ENCODE assay signal across 17 mouse cellular contexts in genomic region chr8:99417456-99417855, GRCm38 (mm10). TPM values are rescaled to one million over a fixed set of nuclear protein-coding genes. Genes with fewer than 3 reads are reported as not detected.
DNase-seq lines count a peak whose midpoint lies in the region; ATAC-seq and TF ChIP-seq lines count a peak whose summit lies in the region.
"Had no signal": no experiment of that assay in that cellular context is flagged by ENCODE, and none has a peak within 500 bp of the region (broad histone marks: within the 10 kb centered on the region; RNA-seq: fewer than 3 reads in every experiment).

No protein-coding gene starts in this region.

- H3K4me2 ChIP-seq in heart, embryonic 15.5 days = no peak overlapping the region
- H3K4me2 ChIP-seq in forebrain, embryonic 16.5 days (ENCODE audit: low read length) = peak overlapping the region; percentile 83
- peak overlapping the region; percentile 93 for H3K4me2 ChIP-seq in midbrain, embryonic 11.5 days

- TF ChIP-seq POLR2A in brain, embryonic 14.5 days (IDR thresholded peaks at IDR 0.05; ENCODE audit: borderline replicate concordance, extremely low read depth, insufficient read depth, insufficient read length, poor library complexity, severe bottlenecking) = no peak

- H3K27me3 ChIP-seq in heart, embryonic 15.5 days = peaks cover 53% of the 10 kb centered on the region
- H3K27me3 ChIP-seq in forebrain, embryonic 16.5 days (replicated peaks; ENCODE audit: control insufficient read depth, insufficient read depth, low read length) = no peaks in the 10 kb centered on the region
- peaks cover 2% of the 10 kb centered on the region; the same call in 1 of the 2 replicates for H3K27me3 ChIP-seq in midbrain, embryonic 11.5 days (ENCODE audit: control insufficient read depth, insufficient read depth, low read length)

- H3K4me1 ChIP-seq in heart, embryonic 15.5 days (replicated peaks) = peaks cover 19% of the 10 kb centered on the region
- H3K4me1 ChIP-seq in forebrain, embryonic 16.5 days (replicated peaks; ENCODE audit: control insufficient read depth, insufficient read depth, low read length) = peaks cover 24% of the 10 kb centered on the region
- H3K4me1 ChIP-seq in midbrain, embryonic 11.5 days (ENCODE audit: control insufficient read depth, insufficient read depth, low read length) = peaks cover 9% of the 10 kb centered on the region; the same call in 1 of the 2 replicates
- H3K4me1 ChIP-seq: liver, embryonic 13.5 days had no signal

- H3K9me3 ChIP-seq in heart, embryonic 15.5 days (replicated peaks) = no peaks in the 10 kb centered on the region
- no peaks in the 10 kb centered on the region for H3K9me3 ChIP-seq in forebrain, embryonic 16.5 days (ENCODE audit: control insufficient read depth, low read length)
- H3K9me3 ChIP-seq in midbrain, embryonic 11.5 days (ENCODE audit: control insufficient read depth, low read length) = no peaks in the 10 kb centered on the region
- H3K9me3 ChIP-seq: liver, embryonic 13.5 days had no signal

- H3K36me3 ChIP-seq in heart, embryonic 15.5 days = no peaks in the 10 kb centered on the region
- H3K36me3 ChIP-seq in forebrain, embryonic 16.5 days (ENCODE audit: control insufficient read depth, insufficient read depth) = no peaks in the 10 kb centered on the region
- no peaks in the 10 kb centered on the region for H3K36me3 ChIP-seq in midbrain, embryonic 11.5 days (ENCODE audit: control insufficient read depth, insufficient read depth, low read length)
- H3K36me3 ChIP-seq: G1E; liver, embryonic 13.5 days had no signal

- 40% methylated on average over 7 of the region's 7 CpGs for WGBS in heart, embryonic 15.5 days
- whole genome bisulfite sequencing in forebrain, embryonic 16.5 days = 15% methylated on average over 7 of the region's 7 CpGs
- 28% methylated on average over 7 of the region's 7 CpGs for WGBS in midbrain, embryonic 11.5 days

- intact Hi-C loops in heart, postnatal 25 days (cut with DNase I) = no loop called here
- intact Hi-C loops in left cerebral cortex, postnatal 10 days (cut with DNase I) = no loop called here

- no peak for DNase-seq in heart, adult 18-20 months
- DNase-seq in brain, embryonic 14.5 days (ENCODE audit: low read depth) = peak; percentile 81
- no peak for DNase-seq in midbrain, embryonic 11.5 days (ENCODE audit: low spot score, missing footprints)
- DNase-seq in frontal cortex, postnatal 36 days (ENCODE audit: low spot score in 2 of 2) = no peak
- no peak for DNase-seq in heart, postnatal 25 days (ENCODE audit: low spot score)
- no peak for DNase-seq in left cerebral cortex, postnatal 10 days (ENCODE audit: extremely low spot score in 1 of 2, low spot score in 2 of 2)
- DNase-seq: B cell, adult 2 months; cerebellum, adult 9-10 months; gastrocnemius, postnatal 14 days; kidney, adult 8-10 months; liver, embryonic 13.5 days; right cerebral cortex, postnatal 14 days; thymus, postnatal 36 days had no signal

- H3K4me3 ChIP-seq in heart, embryonic 15.5 days = 0 out of 2 replicates have a peak overlapping the region, but pooled peaks have one; percentile 56
- H3K4me3 ChIP-seq in forebrain, embryonic 16.5 days (replicated peaks; ENCODE audit: low read length) = peak overlapping the region; percentile 69
- peak overlapping the region; percentile 67; the same call in 1 of the 2 replicates for H3K4me3 ChIP-seq in midbrain, embryonic 11.5 days (ENCODE audit: low read depth, low read length)
- H3K4me3 ChIP-seq: liver, embryonic 13.5 days had no signal

- no peak for ATAC-seq in heart, embryonic 15.5 days (replicated peaks; ENCODE audit: insufficient number of reproducible peaks, insufficient read depth, low FRiP score, low read depth)
- peak; percentile 32; the same call in 1 of the 2 replicates for ATAC-seq in forebrain, embryonic 16.5 days
- no peak for ATAC-seq in midbrain, embryonic 11.5 days (ENCODE audit: low FRiP score)

- H3K9ac ChIP-seq in heart, embryonic 15.5 days = no peak overlapping the region
- H3K9ac ChIP-seq in forebrain, embryonic 16.5 days (replicated peaks; ENCODE audit: low read depth, low read length) = peak overlapping the region; percentile 67
- H3K9ac ChIP-seq in midbrain, embryonic 11.5 days (ENCODE audit: low read length) = no peak overlapping the region
- H3K9ac ChIP-seq: liver, embryonic 13.5 days had no signal

- TF ChIP-seq CTCF in brain, embryonic 14.5 days (IDR thresholded peaks at IDR 0.05; ENCODE audit: borderline replicate concordance, extremely low read depth, insufficient read depth, insufficient read length) = no peak

- no peak overlapping the region for H3K27ac ChIP-seq in heart, embryonic 15.5 days
- peak overlapping the region; percentile 25 for H3K27ac ChIP-seq in forebrain, embryonic 16.5 days (ENCODE audit: low read length)
- no peak overlapping the region for H3K27ac ChIP-seq in midbrain, embryonic 11.5 days (ENCODE audit: low read depth, low read length)
- H3K27ac ChIP-seq: liver, embryonic 13.5 days; macrophage had no signal

RNA-seq across cellular contexts. Expression of gene Cdh8, which starts 1.2 kb away (rescaled TPM):
- 1.2 and 4.2 TPM in 2 replicates for polyA plus RNA-seq in heart, embryonic 15.5 days (2015; fragmentation: Nextera tagmentation; extraction: Ambion mirVana)
- total RNA-seq in heart, adult 18-20 months (2021) = under 1 TPM; 0.46 to 0.50 TPM
- 31.7 and 46.3 TPM in 2 replicates for polyA plus RNA-seq in brain, embryonic 14.5 days (2012; rRNA removed)
- 43.1 and 51.4 TPM in 2 replicates for polyA plus RNA-seq in forebrain, embryonic 16.5 days (2015; fragmentation: Nextera tagmentation; extraction: Ambion mirVana)
- 15.6 and 16.2 TPM in 2 replicates for polyA plus RNA-seq in midbrain, embryonic 11.5 days (2014; fragmentation: Nextera tagmentation; extraction: Ambion mirVana)
- under 1 TPM; 0.34 to 0.36 TPM for total RNA-seq in heart, postnatal 25 days (2021)
- total RNA-seq in left cerebral cortex, postnatal 10 days (2021) = 100 to 1,000 TPM in 1 of 2 experiments, 10 to 100 TPM in 1; 99.1 to 117 TPM
- total RNA-seq: G1E had no signal
- polyA plus RNA-seq: G1E, macrophage had no signal
